Mouse (Mus musculus): ENCODE data around the gene Golgb1.
"Not testable (repeated sequence)": the region's sequence is repeated elsewhere in the genome, so short reads cannot be mapped to it uniquely, and the experiment has no call there.

Golgb1 gene

GRCm38 (mm10) chr16:36874583-36875275 lies at the start of gene Golgb1, which contains the start of gene Eaf2:
TSS of gene Golgb1 (plus strand) at chr16:36875140.
TSS of gene Eaf2 (minus strand) at chr16:36875003.
- DNase-seq (ENCODE audit: low read depth, low spot score) = peak; percentile 100

GRCm38 (mm10) chr16:36827611-36828053 lies 47.3 kb upstream of the Golgb1 start:
- peak; percentile 58 for DNase-seq (ENCODE audit: low read depth, low spot score)

DNA sequence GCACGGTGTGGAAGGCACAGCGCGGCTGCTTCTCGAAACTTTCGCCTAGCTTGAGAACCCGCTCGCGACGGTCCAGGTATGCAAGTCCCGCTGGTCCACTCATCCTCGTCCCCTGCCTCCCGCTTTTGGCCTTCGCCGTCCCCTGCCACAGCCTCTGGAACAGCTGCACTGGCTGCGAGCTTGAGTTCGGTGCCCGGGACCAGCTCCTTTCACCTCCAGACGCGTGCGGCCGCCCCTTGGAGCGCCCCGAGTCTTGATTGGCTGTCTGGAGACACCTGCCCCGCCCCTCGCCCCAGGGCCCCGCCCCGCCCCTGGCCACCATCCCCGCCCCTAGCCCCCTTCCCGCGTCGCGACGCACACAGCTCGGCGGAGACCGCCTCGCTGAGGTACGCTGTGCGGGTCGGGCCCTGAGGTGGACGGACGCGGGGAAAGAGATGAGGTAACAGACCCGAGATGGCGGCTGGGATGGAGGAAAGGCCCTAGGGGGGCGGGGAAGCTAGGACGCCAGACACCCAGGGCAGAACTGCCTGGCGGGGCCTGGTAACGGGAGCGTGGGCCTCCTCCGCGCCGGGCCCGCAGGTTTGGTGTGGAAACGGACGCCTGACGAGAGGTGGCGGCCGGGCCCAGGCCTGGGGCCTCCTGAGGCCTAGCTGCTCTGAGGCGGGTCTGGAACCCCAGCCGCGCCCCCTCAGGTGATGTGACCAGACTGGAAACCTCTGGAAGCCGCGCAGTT lies 46.7 kb upstream of the Golgb1 start, which contains the start of gene Iqcb1:
Gene Iqcb1, plus strand, starts transcription at position 332 of the 733 bp plus-strand sequence.
- peak; percentile 93 for DNase-seq (ENCODE audit: low read depth, low spot score)

DNA sequence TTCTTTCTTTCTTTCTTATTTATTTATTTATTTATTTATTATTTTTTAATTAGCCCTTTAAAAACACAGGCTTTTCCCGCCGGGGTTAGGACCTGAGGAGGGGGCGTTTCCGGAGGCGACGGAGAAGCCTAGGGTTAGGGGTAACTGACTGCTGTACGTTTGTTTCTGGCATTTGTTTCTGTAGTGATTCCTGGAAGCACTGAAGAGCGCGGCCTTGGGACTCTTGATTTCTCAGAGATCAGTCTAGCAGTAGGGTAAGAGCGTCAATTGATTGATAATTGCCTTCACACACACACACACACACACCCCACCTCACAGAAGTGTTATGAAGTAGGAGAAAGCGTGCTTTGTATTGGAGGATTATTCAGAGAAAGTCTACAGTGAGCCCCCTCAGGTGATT lies 46.1 kb upstream of the Golgb1 start:
- no peak for DNase-seq (ENCODE audit: low read depth, low spot score)

DNA sequence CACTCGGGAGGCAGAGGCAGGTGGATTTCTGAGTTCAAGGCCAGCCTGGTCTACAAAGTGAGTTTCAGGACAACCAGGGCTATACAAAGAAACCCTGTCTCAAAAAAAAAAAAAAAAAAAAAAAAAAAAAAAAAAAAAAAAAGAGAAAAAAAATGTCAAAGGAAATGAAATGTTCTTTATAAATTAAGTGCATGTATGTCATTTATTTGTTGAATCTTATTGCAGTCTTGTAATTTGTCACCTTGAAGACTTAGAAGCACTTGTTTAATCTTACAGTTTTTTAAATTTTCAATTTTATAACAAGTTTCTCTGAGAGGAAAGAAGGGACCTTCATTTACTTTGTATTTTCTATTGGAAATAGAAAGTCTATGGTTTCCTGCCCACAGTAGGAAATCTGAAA lies 28.0 kb upstream of the Golgb1 start:
- DNase-seq (ENCODE audit: low read depth, low spot score) = not testable (repeated sequence)

DNA sequence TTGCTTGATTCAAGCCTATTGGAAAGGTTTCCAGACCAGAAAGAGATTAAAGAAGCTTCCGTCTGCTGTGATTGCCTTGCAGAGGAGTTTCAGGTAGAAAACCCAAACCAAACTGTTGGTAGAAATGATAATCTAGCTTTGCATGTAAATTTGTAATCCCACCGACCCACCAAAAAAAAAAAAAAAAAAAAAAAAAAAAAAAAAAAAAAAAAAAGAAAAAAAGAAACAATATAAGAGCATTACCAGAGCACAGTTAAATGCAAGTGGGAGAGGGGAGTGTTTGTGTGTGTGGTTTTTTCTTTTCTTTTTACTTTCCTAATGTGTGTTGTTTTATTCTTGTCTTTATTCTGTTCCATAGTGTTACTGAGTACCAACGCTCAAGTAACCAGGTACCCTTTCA lies 23.7 kb upstream of the Golgb1 start:
- no peak for DNase-seq (ENCODE audit: low read depth, low spot score)

DNA sequence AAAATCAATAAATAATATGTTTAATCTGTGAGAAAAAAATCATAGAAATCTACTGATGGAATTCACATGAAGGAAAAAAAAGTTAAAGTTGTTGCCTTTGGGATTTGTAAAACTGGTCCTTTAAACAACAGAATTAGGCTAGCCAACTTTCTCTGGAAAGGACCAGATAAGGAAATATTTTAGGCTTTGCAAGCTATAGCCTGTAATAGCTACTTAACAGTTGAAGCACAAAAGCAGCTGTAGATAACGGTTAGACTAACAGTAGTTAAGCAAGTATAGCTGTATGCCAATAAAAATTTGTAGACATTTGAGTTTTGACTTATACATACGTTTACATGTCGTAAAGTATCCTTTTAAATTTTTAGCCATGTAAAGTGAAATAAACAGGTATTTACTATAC lies 11.4 kb upstream of the Golgb1 start:
- no peak for DNase-seq (ENCODE audit: low read depth, low spot score)

DNA sequence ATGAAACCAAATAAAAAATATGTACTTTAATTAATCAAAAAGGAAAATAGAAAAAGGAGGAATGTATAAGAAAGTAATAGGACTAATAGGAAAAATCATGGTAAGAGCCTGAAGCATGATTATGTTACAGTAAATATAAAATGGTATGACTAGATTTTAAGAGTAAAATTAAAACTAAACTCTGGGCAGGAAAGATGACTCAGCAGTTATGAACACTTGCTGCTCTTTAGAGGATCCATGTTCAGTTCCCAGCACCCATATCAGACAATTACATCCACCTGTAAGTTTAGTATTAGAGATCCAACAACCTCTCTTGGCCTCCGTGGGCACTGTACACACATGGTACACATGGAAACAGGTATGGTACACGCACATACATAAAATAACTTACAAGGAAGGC lies 5.5 kb upstream of the Golgb1 start:
- no peak for DNase-seq (ENCODE audit: low read depth, low spot score)

GRCm38 (mm10) chr16:36875276-36875851 lies 424 bp downstream of the Golgb1 start:
- peak; percentile 56 for DNase-seq (ENCODE audit: low read depth, low spot score)

DNA sequence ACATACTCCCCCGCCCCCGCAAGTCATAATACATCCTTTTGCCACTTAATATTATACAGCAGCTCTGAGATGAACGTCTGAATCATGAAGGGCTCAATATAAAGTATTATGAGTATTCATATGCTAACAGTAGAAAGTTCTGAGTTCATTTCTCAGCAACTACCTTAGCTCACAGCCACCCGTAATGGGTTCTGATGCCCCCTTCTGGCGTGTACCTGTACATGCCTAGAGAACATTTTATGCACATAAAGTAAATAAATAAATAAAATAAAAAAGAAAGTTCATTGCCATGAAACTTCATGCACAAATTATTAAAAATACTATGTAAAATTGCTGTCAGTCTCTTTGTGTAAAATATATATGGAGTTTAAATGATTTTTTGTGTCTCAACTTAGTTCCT lies 2.4 kb downstream of the Golgb1 start:
- DNase-seq (ENCODE audit: low read depth, low spot score) = peak; percentile 36

GRCm38 (mm10) chr16:36882737-36883343 lies 7.9 kb downstream of the Golgb1 start:
- DNase-seq (ENCODE audit: low read depth, low spot score) = no peak

DNA sequence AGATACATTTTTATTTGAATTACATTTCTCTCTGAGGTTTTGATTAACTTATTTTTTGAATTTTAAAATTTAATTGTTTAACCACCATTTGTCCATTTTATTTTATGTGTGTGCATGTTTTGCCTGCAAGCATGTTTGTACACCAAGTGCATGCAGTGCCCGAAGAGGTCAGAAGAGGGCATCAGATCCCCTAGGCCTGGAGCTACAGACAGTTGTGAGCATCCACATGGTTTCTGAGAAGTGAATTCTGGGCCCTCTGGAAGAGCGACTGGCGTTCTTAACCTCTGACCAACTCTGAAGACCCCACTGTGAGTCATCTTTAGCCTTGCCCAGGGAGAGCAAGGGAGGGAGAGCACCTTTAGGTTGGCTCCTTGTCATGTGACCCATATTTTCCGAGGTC lies 9.9 kb downstream of the Golgb1 start:
- DNase-seq (ENCODE audit: low read depth, low spot score) = peak; percentile 77

DNA sequence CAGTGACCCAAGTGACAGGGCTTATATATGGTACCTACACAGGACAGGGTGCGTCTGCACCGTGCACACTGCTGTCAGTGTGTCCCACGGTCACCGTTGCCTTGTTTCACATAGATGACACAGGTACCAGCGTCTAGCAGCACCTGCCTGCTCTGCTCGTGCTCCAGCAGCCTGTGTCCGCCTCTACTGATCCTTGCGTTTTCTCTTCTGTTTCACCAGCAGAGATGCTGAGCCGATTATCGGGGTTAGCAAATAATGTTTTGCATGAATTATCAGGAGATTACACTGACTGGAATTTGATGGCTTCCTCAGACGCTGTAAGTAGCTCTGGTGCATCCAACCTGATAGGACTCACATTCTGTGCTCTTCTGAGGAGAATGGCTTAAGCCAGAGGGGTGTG lies 11.0 kb downstream of the Golgb1 start:
- no peak for DNase-seq (ENCODE audit: low read depth, low spot score)

DNA sequence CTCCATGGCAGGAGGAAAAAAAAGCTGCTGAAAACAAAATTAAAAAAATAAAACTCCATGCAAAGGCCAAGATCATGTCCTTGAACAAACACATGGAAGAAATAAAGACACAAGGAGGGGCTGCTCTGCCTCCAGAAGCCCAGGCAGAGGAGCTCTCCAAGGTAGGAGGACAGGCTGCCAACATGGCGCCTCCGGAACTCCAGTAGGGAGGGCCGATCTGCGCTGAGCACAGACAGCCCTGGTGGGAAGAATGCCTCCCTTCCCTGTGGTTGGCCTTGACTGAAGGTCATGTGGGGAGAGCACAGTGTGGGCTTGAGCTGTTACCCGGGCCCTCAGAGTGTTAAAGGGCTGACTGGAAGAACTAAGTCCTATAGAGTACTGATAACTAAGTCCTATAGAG lies 12.6 kb downstream of the Golgb1 start:
- peak; percentile 90 for DNase-seq (ENCODE audit: low read depth, low spot score)

- DNase-seq (ENCODE audit: low read depth, low spot score) = no peak
Measured at GRCm38 (mm10) chr16:36890559-36890958, 15.6 kb downstream of the Golgb1 start.

- DNase-seq (ENCODE audit: low read depth, low spot score) = no peak
Measured at GRCm38 (mm10) chr16:36891415-36891814, 16.5 kb downstream of the Golgb1 start.

DNA sequence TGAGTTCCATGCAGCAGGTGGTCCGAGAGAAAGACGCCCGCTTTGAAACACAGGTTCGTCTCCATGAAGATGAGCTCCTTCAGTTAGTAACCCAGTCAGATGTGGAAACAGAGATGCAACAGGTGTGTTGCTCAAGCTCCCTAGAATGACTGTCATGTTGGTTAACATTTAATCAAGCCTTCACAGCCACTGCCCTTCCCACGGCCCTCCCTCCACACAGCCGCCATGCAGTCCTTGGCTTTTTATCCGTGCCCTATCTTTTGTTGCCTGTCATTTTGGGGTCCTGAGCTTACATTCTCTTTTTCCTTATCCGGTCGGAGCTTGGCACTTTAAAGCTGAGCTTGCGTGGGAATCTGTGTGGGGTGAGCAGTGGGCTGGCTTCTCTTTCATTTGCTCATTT lies 18.4 kb downstream of the Golgb1 start:
- no peak for DNase-seq (ENCODE audit: low read depth, low spot score)

- no peak for DNase-seq (ENCODE audit: low read depth, low spot score)
Measured at GRCm38 (mm10) chr16:36896712-36897111, 21.8 kb downstream of the Golgb1 start.

- DNase-seq (ENCODE audit: low read depth, low spot score) = no peak
Measured at GRCm38 (mm10) chr16:36903156-36903555, 28.2 kb downstream of the Golgb1 start.

DNA sequence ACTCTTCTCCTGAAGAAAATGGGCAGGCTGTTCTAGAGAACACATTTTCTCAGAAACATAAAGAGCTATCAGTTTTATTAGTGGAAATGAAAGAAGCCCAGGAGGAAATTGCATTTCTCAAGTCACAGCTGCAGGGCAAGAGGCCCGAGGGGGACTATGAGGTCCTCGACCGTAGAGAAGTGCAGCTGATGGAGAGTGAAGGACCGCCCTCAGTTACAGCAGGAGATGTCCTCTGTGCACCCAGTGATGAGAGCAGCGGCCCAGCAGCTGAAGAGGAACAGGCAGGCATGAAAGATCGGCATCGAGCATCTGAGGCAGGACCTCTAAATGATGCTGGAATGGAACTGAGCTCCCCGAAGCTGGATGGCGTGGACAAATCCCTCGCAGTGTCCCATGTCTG lies 37.0 kb downstream of the Golgb1 start:
- no peak for DNase-seq (ENCODE audit: low read depth, low spot score)

DNA sequence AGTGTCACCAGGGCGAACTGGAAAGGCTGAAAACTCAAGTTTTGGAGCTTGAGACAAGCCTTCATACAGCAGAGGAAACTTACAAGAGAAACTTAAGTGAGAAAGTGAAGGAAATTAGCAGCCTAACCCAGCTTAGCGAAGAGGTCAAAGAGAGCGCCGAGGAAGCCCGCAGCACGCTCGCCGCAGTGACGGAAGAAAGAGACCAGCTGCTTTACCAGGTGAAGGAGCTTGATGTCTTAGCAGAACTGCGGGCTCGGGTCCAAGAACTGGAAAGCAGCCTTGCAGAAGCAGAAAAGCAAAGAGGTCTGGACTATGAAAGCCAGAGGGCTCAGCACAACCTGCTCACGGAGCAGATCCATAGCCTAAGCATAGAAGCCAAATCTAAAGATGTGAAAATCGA lies 37.4 kb downstream of the Golgb1 start:
- DNase-seq (ENCODE audit: low read depth, low spot score) = no peak

- DNase-seq (ENCODE audit: low read depth, low spot score) = no peak
Measured at GRCm38 (mm10) chr16:36914195-36914594, 39.3 kb downstream of the Golgb1 start.

All from R1 (cell line).